Mouse (Mus musculus) spleen, embryonic (tissue): Measurements from ENCODE around the gene Ppp1r18.

Source experiments
- CTCF ChIA-PET: fragments of 350-600 bp; sonication (Branson Sonifier 250); formaldehyde crosslinking; loops from one replicate; lab custom pipeline; 2022; lab: Charles Lee

The Ppp1r18 gene

DNA sequence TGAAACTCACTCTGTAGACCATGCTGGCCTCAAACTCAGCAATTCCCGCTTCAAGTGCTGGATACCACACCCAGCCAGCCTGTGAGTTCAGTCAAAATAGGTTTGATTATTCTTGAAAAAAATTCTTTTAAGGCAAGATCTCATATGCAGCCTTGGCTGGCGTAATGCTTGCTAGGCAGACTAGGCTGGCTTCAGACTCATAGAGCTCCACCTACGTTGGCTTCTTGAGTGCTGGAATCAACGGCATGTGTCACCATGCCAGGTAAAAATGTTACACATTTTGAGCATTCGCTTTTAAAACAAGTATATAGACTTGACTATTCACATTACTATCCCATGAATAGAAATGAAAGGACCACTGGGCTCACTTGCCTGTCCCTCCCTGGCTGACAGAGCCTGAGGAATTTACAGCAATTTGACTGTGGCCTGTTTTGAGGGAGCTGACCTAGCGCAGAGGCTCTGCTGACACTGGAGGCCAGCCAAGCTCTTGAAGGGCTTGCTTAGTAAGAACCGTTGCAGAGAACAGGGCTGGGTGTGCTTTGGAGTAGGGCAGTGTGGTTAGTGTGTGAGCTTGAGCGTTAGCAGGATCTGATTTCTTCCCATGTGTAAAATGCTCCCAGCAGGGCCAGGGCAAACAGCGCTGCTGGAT, 38.1 kb downstream of the Ppp1r18 start:
- CTCF ChIA-PET = interaction anchor here (0.6 to 1.1 kb wide), 5 partner anchors 10 to 140 kb away, joined by 3 to 6 read pairs (median 3); no protein-coding TSS in a partner anchor

- CTCF ChIA-PET = interaction anchor here (0.6 kb wide), 1 partner anchor 140 kb away, joined by 6 read pairs; no protein-coding TSS in a partner anchor
Observed at GRCm38 (mm10) chr17:35903992-35904355, 38.6 kb downstream of the Ppp1r18 start.

DNA sequence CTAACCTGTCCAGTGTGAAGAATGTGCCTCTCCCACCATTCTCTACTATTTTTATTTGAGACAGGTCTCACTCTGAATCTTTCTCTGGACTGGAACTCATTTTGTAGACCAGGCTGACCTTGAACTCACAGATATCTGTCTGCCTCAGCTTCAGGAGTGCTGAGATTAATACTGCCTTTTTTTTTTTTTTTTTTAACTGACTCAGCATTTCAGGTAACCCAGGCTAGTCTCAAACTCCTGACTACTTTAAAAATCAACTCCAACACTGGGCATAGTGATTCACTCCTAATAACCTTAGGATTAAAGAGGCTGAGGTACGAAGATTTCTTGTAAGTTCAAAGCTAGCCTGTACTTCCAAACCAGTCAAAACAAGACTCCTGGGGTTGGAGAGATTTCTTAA, 40.2 kb downstream of the Ppp1r18 start:
- CTCF ChIA-PET = interaction anchor here (0.6 kb wide), 2 partner anchors 11 to 23 kb away, joined by 3 to 4 read pairs; no protein-coding TSS in a partner anchor

GRCm38 (mm10) chr17:35907609-35908008, 42.2 kb downstream of the Ppp1r18 start:
- CTCF ChIA-PET = interaction anchor here (0.9 kb wide), 1 partner anchor 118 kb away, joined by 3 read pairs; no protein-coding TSS in a partner anchor

DNA sequence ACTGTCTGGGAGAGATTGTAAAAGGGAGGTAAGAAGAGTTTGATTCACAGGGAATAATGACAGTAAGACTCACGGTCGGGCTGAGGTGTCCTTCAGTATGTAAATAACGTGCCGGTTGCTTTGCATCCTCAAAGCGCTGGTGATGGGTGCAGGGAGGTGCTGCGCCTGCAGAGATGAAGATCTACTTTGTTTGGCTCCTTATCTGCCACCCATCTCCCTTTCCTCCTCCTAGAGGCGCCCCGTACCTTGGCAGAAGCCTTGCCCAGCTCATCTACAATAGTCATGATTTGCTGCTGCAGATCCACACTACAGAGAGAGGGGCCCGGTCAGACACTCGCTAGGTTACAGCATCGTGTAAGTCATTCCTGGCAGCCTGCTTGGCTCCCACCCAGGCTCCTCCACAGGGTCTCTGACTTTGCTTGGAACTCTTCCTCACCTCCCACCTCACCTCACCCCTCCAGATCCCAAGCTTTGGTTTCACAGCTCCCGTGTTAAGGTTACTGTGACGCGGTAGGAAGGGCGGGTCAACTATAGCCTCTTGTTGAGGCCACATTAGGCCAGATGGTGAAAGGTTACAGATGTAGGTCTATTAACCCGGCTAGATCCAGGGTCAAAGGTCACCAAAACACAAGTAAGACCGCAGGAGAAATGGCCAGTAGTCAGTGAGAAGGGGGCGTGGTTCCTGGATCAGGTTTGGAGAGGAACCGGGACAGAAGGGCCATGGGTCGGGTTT, 44.0 kb downstream of the Ppp1r18 start:
- CTCF ChIA-PET = interaction anchor here (0.7 kb wide), 1 partner anchor 39 kb away, joined by 3 read pairs; no protein-coding TSS in a partner anchor

GRCm38 (mm10) chr17:35909919-35910369, 44.6 kb downstream of the Ppp1r18 start, which contains the start of gene Atat1:
Gene Atat1, minus strand, starts transcription at chr17:35910075.
- CTCF ChIA-PET = no interaction called here

- CTCF ChIA-PET = interaction anchor here (0.6 to 0.7 kb wide), 3 partner anchors 66 to 264 kb away, joined by 3 to 5 read pairs (median 3); no protein-coding TSS in a partner anchor
Observed at GRCm38 (mm10) chr17:35914975-35915374, 49.6 kb downstream of the Ppp1r18 start.

DNA sequence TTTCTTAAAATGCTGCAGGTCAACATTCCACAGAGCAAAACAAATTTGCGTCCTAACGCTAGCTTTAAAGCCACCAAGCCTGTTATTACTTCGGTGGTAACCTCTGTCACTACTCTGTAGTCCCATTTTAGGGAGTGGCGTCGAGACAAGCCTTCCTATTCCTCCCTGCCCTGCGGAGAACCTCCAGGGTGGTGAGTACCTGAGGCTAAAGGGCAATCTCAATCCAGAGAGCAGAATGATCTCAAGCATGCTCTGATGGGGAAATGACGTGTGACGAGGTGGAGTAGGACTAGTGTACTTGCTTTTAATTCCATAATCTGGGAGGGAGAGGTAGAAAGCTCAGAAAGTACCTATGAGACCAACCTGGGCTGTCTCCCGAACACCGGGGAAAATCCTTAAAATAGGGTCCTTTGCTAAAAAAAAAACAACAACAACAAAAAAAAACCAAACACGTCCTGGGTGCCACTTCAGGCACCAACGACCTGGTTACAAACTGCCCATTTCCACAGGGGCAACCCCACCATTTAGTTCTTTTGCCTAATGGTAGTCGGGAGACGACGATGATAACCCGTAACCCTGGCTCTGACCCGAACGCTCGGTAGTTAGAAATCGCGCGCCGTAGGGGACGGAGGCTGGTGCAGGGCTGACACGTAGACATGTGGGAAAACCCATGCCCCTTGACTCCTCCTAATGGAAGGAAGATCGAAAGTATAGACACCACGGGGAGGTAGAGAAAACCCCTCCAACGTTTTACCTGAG, 50.3 kb downstream of the Ppp1r18 start:
- CTCF ChIA-PET = interaction anchor here (0.7 kb wide), 1 partner anchor 263 kb away, joined by 3 read pairs; no protein-coding TSS in a partner anchor

DNA sequence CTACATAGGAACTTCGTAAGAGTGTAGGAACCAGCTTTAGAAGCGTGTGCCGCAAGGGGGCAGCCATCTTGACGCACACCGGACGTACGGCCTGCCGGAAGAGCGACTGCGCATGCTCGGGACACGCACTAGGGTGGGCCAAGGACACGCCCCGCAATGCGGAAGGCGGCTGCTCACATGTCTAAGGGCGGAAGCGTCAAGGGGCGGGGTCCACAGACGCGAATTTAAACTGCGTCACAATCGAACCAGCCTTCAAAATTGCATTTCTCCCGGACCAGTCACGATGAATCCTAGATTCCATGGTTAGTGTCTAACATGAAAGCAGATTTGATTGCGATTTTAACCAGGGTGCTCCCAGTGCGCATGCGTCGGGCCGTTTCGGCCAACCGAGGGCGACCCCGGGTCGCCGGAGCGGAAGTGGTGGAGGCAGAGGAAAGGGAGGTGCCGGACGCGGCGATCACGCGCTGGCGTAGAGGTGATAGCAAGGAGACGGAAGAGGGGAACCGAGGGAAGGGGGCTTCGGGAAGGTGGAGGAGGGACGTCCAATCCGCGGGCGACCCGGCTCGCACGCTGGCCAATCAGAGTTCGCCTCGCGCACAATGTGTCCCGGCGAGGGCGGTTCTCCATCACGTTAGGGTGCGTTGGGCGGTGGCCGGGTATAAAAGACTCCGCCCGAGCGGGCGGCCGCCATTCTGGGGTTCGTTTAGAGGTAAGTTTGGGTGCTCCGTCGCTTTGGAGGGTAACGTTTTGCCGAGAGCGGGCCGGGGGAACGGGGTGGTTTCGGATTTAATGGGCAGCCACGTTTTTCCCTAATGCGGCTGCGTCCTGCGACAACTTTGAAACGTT, 51.1 kb downstream of the Ppp1r18 start, which contains the start of the genes Mrps18b and Ppp1r10:
Gene Mrps18b, minus strand, starts transcription at position 93 of the 846 bp plus-strand sequence.
Gene Ppp1r10, plus strand, starts transcription at position 138 of the 846 bp plus-strand sequence.
- CTCF ChIA-PET = no interaction called here

DNA sequence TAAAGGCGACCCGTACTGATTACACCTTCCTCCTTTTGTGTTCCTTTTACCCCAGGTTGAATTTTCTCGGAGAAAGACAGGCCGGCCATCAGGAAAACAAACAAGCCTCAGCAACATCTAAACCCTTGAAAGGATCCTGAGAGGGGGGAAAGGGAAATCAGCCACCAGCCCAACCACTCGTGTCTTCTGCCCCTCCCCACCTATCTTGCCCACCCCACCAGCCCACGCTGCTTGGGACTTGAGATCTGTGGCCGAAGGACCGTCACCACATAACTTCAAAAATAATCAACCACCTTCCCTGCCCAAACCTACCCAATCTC, 51.7 kb downstream of the Ppp1r18 start:
- CTCF ChIA-PET = no interaction called here

GRCm38 (mm10) chr17:35917463-35918251, 52.3 kb downstream of the Ppp1r18 start:
- CTCF ChIA-PET = no interaction called here

DNA sequence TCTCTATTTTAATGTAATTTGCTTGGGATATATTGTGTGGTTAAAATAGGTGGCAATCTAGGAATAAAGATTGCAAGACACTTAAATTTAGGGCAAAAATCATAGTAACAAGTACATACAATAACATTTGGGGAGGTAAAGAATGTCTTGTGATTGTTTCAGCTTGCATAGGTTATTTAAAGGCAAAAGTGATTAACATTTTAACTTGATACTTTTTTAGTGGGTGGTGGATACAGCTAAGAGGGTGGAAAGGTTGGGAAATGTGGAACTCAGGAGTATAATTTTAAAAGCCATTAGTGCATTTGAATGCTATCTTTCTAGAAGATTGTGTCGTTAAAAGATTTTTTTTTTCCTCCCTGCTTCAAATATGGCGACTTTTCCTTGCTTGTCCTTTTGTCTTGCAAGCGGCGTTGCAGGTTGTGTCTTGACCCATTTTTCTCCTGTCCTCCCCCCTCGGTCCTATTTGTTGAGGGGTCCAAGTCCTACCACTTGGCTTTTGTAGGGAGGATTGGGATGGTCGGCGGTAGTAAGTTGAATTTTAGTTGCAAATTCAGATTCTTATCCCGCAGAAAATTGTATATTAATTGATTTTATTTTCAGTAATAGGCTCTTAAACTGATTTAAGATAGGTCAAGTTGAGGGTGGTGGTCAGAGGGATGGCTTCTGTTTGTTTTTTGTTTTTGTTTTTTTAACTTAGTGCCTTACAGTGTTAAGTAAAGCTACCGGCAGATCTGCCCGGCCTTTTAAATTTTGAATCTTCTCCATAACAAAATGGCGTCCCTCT, 53.1 kb downstream of the Ppp1r18 start:
- CTCF ChIA-PET = interaction anchor here (1.7 kb wide), 1 partner anchor 49 kb away, joined by 4 read pairs; no protein-coding TSS in a partner anchor

GRCm38 (mm10) chr17:35919060-35919715, 53.8 kb downstream of the Ppp1r18 start:
- CTCF ChIA-PET = interaction anchor here (0.7 to 1.7 kb wide), 2 partner anchors 19 to 50 kb away, joined by 3 to 4 read pairs; no protein-coding TSS in a partner anchor

GRCm38 (mm10) chr17:35919864-35920301, 54.5 kb downstream of the Ppp1r18 start:
- CTCF ChIA-PET = interaction anchor here (1.7 kb wide), 1 partner anchor 50 kb away, joined by 4 read pairs; no protein-coding TSS in a partner anchor

DNA sequence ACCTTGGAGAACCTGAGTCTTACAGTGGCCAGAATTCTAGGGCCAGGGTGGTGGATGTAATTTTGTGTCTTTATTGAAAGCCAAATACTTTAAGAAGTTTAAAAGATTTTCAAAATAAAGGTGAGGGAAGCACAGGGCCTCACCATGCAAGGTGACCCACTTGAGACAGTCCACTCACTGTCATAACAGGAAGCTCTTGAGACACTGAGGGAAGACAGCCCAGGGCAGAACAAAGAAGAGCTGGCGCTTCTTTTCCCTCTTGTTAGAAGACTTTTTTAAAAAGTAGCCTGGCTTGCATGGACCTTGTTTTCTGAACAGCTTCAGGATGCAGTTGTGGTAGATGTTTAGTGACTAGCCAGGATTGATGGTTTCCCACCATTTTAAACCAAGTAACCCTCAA, 55.0 kb downstream of the Ppp1r18 start:
- CTCF ChIA-PET = interaction anchor here (0.6 kb wide), 1 partner anchor 83 kb away, joined by 6 read pairs; no protein-coding TSS in a partner anchor

- CTCF ChIA-PET = interaction anchor here (0.6 kb wide), 3 partner anchors 84 to 1288 kb away, joined by 3 to 11 read pairs (median 6); partner anchors contain the start of gene Tnf
Observed at GRCm38 (mm10) chr17:35920862-35921562, 55.6 kb downstream of the Ppp1r18 start.

DNA sequence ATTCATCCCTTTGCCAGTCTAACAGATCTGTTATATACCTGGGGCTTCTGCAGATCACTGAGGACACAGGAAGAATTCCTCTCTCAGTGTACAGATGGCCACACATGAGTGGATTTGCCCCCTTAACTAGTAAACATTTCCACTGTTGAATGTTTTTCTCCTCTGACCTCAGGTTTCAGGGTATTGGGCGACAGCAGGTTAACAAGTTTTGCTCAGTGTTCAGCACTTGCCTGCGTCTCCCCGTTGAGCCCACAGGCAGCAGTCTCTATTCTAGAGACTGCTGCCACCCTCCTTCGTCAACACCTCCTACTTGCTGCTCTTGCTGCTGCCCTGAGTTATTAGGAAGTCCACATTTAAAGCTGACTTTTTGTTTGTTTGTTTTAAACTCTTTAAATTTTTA, 56.3 kb downstream of the Ppp1r18 start:
- CTCF ChIA-PET = interaction anchor here (0.6 kb wide), 3 partner anchors 49 to 1289 kb away, joined by 3 to 11 read pairs (median 8); partner anchors contain the start of gene Tnf
